ENCODE assay signal across 20 mouse cellular contexts in the genomic region with DNA sequence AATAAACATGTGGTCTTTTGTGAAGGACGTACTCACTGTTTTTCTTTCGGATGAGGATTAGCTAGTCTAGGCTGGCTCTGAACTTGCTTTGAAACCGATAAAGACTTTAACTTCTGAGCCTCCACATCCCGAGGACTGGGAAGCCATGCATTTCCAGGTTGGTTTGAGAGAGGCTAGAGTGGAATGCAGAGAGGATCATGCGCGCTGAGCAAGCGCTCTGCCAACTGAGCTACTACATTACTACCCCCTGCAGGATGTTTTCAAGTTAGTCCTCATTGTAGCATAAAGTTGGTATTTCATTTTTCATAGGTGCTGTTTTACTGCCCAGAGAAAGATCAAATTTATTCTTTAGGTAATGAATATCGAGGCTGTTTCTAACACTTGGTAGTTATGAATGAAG. TPM values are rescaled to one million over a fixed set of nuclear protein-coding genes. Genes with fewer than 3 reads are reported as not detected.
A peak's percentile ranks its signal among the peaks of the same experiment; 100 is the strongest.
DNase-seq lines count a peak whose midpoint lies in the region; ATAC-seq and TF ChIP-seq lines count a peak whose summit lies in the region.
"Had no signal": no experiment of that assay in that cellular context is flagged by ENCODE, and none has a peak within 500 bp of the region (broad histone marks: within the 10 kb centered on the region; RNA-seq: fewer than 3 reads in every experiment).

No protein-coding gene starts in this region.

- H3K9me3 ChIP-seq in heart, embryonic 10.5 days = no peaks in the 10 kb centered on the region
- no peaks in the 10 kb centered on the region for H3K9me3 ChIP-seq in intestine, postnatal 0 days (ENCODE audit: control insufficient read depth)
- no peaks in the 10 kb centered on the region for H3K9me3 ChIP-seq in intestine, embryonic 15.5 days
- no peaks in the 10 kb centered on the region for H3K9me3 ChIP-seq in lung, embryonic 16.5 days (ENCODE audit: control insufficient read depth, low read length)
- H3K9me3 ChIP-seq in stomach, postnatal 0 days (ENCODE audit: control insufficient read depth, low read length) = no peaks in the 10 kb centered on the region
- H3K9me3 ChIP-seq: forebrain, embryonic 10.5 days; lung, embryonic 15.5 days had no signal

- TF ChIP-seq EP300 in stomach, postnatal 0 days (optimal IDR thresholded peaks at IDR 0.05) = no peak

- no peak overlapping the region for H3K9ac ChIP-seq in intestine, postnatal 0 days (ENCODE audit: low read depth, low read length)
- no peak overlapping the region for H3K9ac ChIP-seq in intestine, embryonic 15.5 days
- H3K9ac ChIP-seq in lung, embryonic 16.5 days (ENCODE audit: low read length) = no peak overlapping the region
- no peak overlapping the region for H3K9ac ChIP-seq in stomach, postnatal 0 days (ENCODE audit: low read length)
- H3K9ac ChIP-seq: lung, embryonic 15.5 days had no signal

- H3K36me3 ChIP-seq in heart, embryonic 10.5 days = no peaks in the 10 kb centered on the region
- H3K36me3 ChIP-seq in intestine, postnatal 0 days (ENCODE audit: control insufficient read depth, insufficient read depth) = no peaks in the 10 kb centered on the region
- no peaks in the 10 kb centered on the region for H3K36me3 ChIP-seq in intestine, embryonic 15.5 days
- H3K36me3 ChIP-seq in lung, embryonic 16.5 days (ENCODE audit: control insufficient read depth, insufficient read depth, low read length) = no peaks in the 10 kb centered on the region
- no peaks in the 10 kb centered on the region for H3K36me3 ChIP-seq in stomach, postnatal 0 days (ENCODE audit: control insufficient read depth, insufficient read depth, low read length)
- H3K36me3 ChIP-seq: forebrain, embryonic 10.5 days; lung, embryonic 15.5 days had no signal

- TF ChIP-seq CTCF in intestine, postnatal 0 days (IDR thresholded peaks at IDR 0.05; ENCODE audit: low read depth) = peak; percentile 28; the same call in 1 of the 2 replicates
- peak; percentile 49 for TF ChIP-seq CTCF in stomach, postnatal 0 days (IDR thresholded peaks at IDR 0.05; ENCODE audit: low read depth)

- no peak overlapping the region for H3K4me3 ChIP-seq in heart, embryonic 10.5 days
- no peak overlapping the region for H3K4me3 ChIP-seq in intestine, postnatal 0 days (ENCODE audit: low read depth, low read length)
- H3K4me3 ChIP-seq in intestine, embryonic 15.5 days (replicated peaks) = no peak overlapping the region
- H3K4me3 ChIP-seq in lung, embryonic 16.5 days (ENCODE audit: low read length) = no peak overlapping the region
- no peak overlapping the region for H3K4me3 ChIP-seq in stomach, postnatal 0 days (ENCODE audit: low read depth, low read length)
- H3K4me3 ChIP-seq: forebrain, embryonic 10.5 days; lung, embryonic 15.5 days had no signal

- peak overlapping the region; percentile 24; the same call in 1 of the 2 replicates for H3K27ac ChIP-seq in heart, embryonic 10.5 days
- no peak overlapping the region for H3K27ac ChIP-seq in intestine, postnatal 0 days (ENCODE audit: low read depth, low read length)
- no peak overlapping the region for H3K27ac ChIP-seq in intestine, embryonic 15.5 days
- H3K27ac ChIP-seq in lung, embryonic 16.5 days (ENCODE audit: low read length) = no peak overlapping the region
- H3K27ac ChIP-seq in stomach, postnatal 0 days (replicated peaks) = no peak overlapping the region
- H3K27ac ChIP-seq: forebrain, embryonic 10.5 days; lung, embryonic 15.5 days had no signal

- no peak for ATAC-seq in intestine, postnatal 0 days
- ATAC-seq in intestine, embryonic 15.5 days = no peak
- peak; percentile 45; the same call in 1 of the 2 replicates for ATAC-seq in lung, embryonic 16.5 days (ENCODE audit: low read depth)
- no peak for ATAC-seq in stomach, postnatal 0 days (ENCODE audit: low FRiP score, low TSS enrichment)
- ATAC-seq: hindbrain, embryonic 16.5 days had no signal

- H3K4me2 ChIP-seq in intestine, postnatal 0 days (replicated peaks; ENCODE audit: low read depth) = no peak overlapping the region
- H3K4me2 ChIP-seq in intestine, embryonic 15.5 days (replicated peaks) = no peak overlapping the region
- no peak overlapping the region for H3K4me2 ChIP-seq in lung, embryonic 16.5 days (ENCODE audit: low read depth, low read length)
- no peak overlapping the region for H3K4me2 ChIP-seq in stomach, postnatal 0 days (replicated peaks; ENCODE audit: low read depth)
- H3K4me2 ChIP-seq: lung, embryonic 15.5 days had no signal

- 42% methylated on average over 8 of the region's 8 CpGs for WGBS in heart, embryonic 10.5 days
- WGBS in intestine, postnatal 0 days = 63% methylated on average over 8 of the region's 8 CpGs
- 65% methylated on average over 8 of the region's 8 CpGs for WGBS in intestine, embryonic 15.5 days
- WGBS in lung, embryonic 16.5 days = 48% methylated on average over 8 of the region's 8 CpGs
- WGBS in stomach, postnatal 0 days = 44% methylated on average over 8 of the region's 8 CpGs

- H3K4me1 ChIP-seq in heart, embryonic 10.5 days = peaks cover 53% of the 10 kb centered on the region
- peaks cover 17% of the 10 kb centered on the region for H3K4me1 ChIP-seq in intestine, postnatal 0 days (replicated peaks; ENCODE audit: control insufficient read depth, insufficient read depth, low read length)
- H3K4me1 ChIP-seq in intestine, embryonic 15.5 days (replicated peaks) = peaks cover 12% of the 10 kb centered on the region; the same call in 1 of the 2 replicates
- peaks cover 7% of the 10 kb centered on the region; the same call in 1 of the 2 replicates for H3K4me1 ChIP-seq in lung, embryonic 16.5 days (replicated peaks; ENCODE audit: control insufficient read depth, insufficient read depth, low read length)
- H3K4me1 ChIP-seq in stomach, postnatal 0 days (replicated peaks; ENCODE audit: control insufficient read depth, insufficient read depth) = 0 out of 2 replicates have a peak, but pooled peaks cover 3% of the 10 kb centered on the region

- H3K27me3 ChIP-seq in heart, embryonic 10.5 days (ENCODE audit: insufficient read depth, poor library complexity, severe bottlenecking) = no peaks in the 10 kb centered on the region
- H3K27me3 ChIP-seq in intestine, postnatal 0 days (replicated peaks; ENCODE audit: control insufficient read depth, insufficient read depth, low read length) = no peaks in the 10 kb centered on the region
- no peaks in the 10 kb centered on the region for H3K27me3 ChIP-seq in intestine, embryonic 15.5 days (replicated peaks)
- H3K27me3 ChIP-seq in lung, embryonic 16.5 days (ENCODE audit: control insufficient read depth, insufficient read depth, low read depth, low read length) = no peaks in the 10 kb centered on the region
- no peaks in the 10 kb centered on the region for H3K27me3 ChIP-seq in stomach, postnatal 0 days (ENCODE audit: control insufficient read depth, insufficient read depth, low read length)

- no peak for DNase-seq in heart, embryonic 10.5 days (ENCODE audit: low spot score)
- DNase-seq in heart, adult 9 months (ENCODE audit: low spot score in 2 of 2) = no peak
- no peak for DNase-seq in lung, postnatal 4 days
- no peak for DNase-seq in stomach, postnatal 0 days (ENCODE audit: low spot score)
- DNase-seq: B cell, adult 2 months; cerebellum, adult 2 months; cerebellum, postnatal 36 days; kidney, adult 11 months; kidney, postnatal 10 days; right cerebral cortex, postnatal 4 days had no signal

RNA-seq across cellular contexts. Expression of a gene that starts 17.0 kb away (rescaled TPM):
- 48.0 and 48.9 TPM in 2 replicates for polyA plus RNA-seq in heart, embryonic 10.5 days (2016; fragmentation: Nextera tagmentation; extraction: Ambion mirVana)
- 18.8 and 19.3 TPM in 2 replicates for polyA plus RNA-seq in intestine, postnatal 0 days (2015; fragmentation: Nextera tagmentation; extraction: Ambion mirVana)
- 34.8 and 41.3 TPM in 2 replicates for polyA plus RNA-seq in intestine, embryonic 15.5 days (2015; fragmentation: Nextera tagmentation; extraction: Ambion mirVana)
- 18.1 and 25.8 TPM in 2 replicates for polyA plus RNA-seq in lung, embryonic 16.5 days (2015; fragmentation: Nextera tagmentation; extraction: Ambion mirVana)
- 27.0 and 29.0 TPM in 2 replicates for polyA plus RNA-seq in stomach, postnatal 0 days (2015; fragmentation: Nextera tagmentation; extraction: Ambion mirVana)

RNA-seq across cellular contexts. Expression of a gene that starts 36.4 kb away (rescaled TPM):
- not detected in 2 replicates for polyA plus RNA-seq in heart, embryonic 10.5 days (2016; fragmentation: Nextera tagmentation; extraction: Ambion mirVana)
- not detected in 2 replicates for polyA plus RNA-seq in intestine, postnatal 0 days (2015; fragmentation: Nextera tagmentation; extraction: Ambion mirVana)
- polyA plus RNA-seq in intestine, embryonic 15.5 days (2015; fragmentation: Nextera tagmentation; extraction: Ambion mirVana) = not detected in 2 replicates
- polyA plus RNA-seq in lung, embryonic 16.5 days (2015; fragmentation: Nextera tagmentation; extraction: Ambion mirVana) = not detected in 2 replicates
- polyA plus RNA-seq in stomach, postnatal 0 days (2015; fragmentation: Nextera tagmentation; extraction: Ambion mirVana) = not detected in 2 replicates
- polyA plus RNA-seq: cerebellum, adult 2 months; forebrain, embryonic 10.5 days; hindbrain, embryonic 16.5 days; liver, adult 2 months; lung, embryonic 15.5 days; neural tube, embryonic 11.5 days; stomach, embryonic 16.5 days; thymus, postnatal 0 days had no signal
